In the genomic region with DNA sequence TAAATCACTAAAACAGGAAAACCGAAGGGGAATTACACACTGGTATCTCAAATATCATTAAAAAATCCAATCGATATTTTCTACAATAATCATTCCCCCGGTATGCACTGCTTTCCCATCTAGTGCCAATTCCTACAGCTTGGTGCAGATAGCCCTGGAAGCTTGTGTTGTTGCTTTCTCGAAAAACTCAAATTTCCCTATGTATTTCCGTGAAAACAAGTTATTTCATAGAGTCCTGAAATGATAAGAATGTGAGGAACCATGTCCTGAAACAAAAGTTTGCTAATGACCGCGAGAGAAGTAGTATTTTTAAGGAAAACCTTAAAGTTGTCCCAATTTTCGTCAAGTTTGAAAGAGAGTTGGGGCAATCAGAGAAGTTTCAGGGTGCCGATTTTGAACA, we compare ENCODE assay signal across 7 mouse cellular contexts. TPM values are rescaled to one million over a fixed set of nuclear protein-coding genes. Genes with fewer than 3 reads are reported as not detected.
DNase-seq lines count a peak whose midpoint lies in the region; ATAC-seq lines count a peak whose summit lies in the region.

No protein-coding gene starts in this region.

- peak overlapping the region; percentile 93 for H3K4me2 ChIP-seq in forebrain, embryonic 12.5 days
- peak overlapping the region; percentile 83 for H3K4me2 ChIP-seq in liver, embryonic 11.5 days

- no peaks in the 10 kb centered on the region for H3K27me3 ChIP-seq in megakaryocyte, embryonic 14.5 days (replicated peaks)
- H3K27me3 ChIP-seq in forebrain, embryonic 12.5 days = no peaks in the 10 kb centered on the region
- H3K27me3 ChIP-seq in liver, embryonic 11.5 days (replicated peaks; ENCODE audit: control insufficient read depth, insufficient read depth, low read length) = no peaks in the 10 kb centered on the region

- H3K36me3 ChIP-seq in megakaryocyte, embryonic 14.5 days (replicated peaks; ENCODE audit: low read length) = no peaks in the 10 kb centered on the region
- no peaks in the 10 kb centered on the region for H3K36me3 ChIP-seq in forebrain, embryonic 12.5 days (replicated peaks)
- no peaks in the 10 kb centered on the region for H3K36me3 ChIP-seq in liver, embryonic 11.5 days (ENCODE audit: control insufficient read depth, insufficient read depth, low read length)

- peak overlapping the region; percentile 99 for H3K27ac ChIP-seq in forebrain, embryonic 12.5 days
- peak overlapping the region; percentile 100 for H3K27ac ChIP-seq in liver, embryonic 11.5 days (ENCODE audit: low read depth, low read length)

- ATAC-seq in megakaryocyte, adult 5-6 weeks (ENCODE audit: poor library complexity, severe bottlenecking) = no peak
- no peak for ATAC-seq in forebrain, embryonic 12.5 days (ENCODE audit: low FRiP score)
- ATAC-seq in liver, embryonic 11.5 days (replicated peaks; ENCODE audit: low FRiP score) = no peak

- WGBS in forebrain, embryonic 12.5 days = 26% methylated on average over 9 of the region's 9 CpGs
- WGBS in liver, embryonic 11.5 days = 21% methylated on average over 9 of the region's 9 CpGs

- no peak for DNase-seq in liver, embryonic 11.5 days (ENCODE audit: low spot score)
- no peak for DNase-seq in ovary, postnatal 36 days (ENCODE audit: low spot score)
- no peak for DNase-seq in thymus, postnatal 36 days
- DNase-seq in kidney, adult 18-20 months = no peak

- peak overlapping the region; percentile 89 for H3K9ac ChIP-seq in forebrain, embryonic 12.5 days
- peak overlapping the region; percentile 91 for H3K9ac ChIP-seq in liver, embryonic 11.5 days (ENCODE audit: low read depth, low read length)

- H3K4me1 ChIP-seq in megakaryocyte, embryonic 14.5 days = peaks cover 66% of the 10 kb centered on the region
- peaks cover 23% of the 10 kb centered on the region for H3K4me1 ChIP-seq in forebrain, embryonic 12.5 days
- 0 out of 2 replicates have a peak, but pooled peaks cover 13% of the 10 kb centered on the region for H3K4me1 ChIP-seq in liver, embryonic 11.5 days (replicated peaks; ENCODE audit: control insufficient read depth, insufficient read depth, low read length)

- peak overlapping the region; percentile 90 for H3K4me3 ChIP-seq in megakaryocyte, embryonic 14.5 days (replicated peaks)
- H3K4me3 ChIP-seq in forebrain, embryonic 12.5 days (replicated peaks) = peak overlapping the region; percentile 56
- H3K4me3 ChIP-seq in liver, embryonic 11.5 days (ENCODE audit: low read depth, low read length) = peak overlapping the region; percentile 56

- no peaks in the 10 kb centered on the region for H3K9me3 ChIP-seq in megakaryocyte, embryonic 14.5 days
- H3K9me3 ChIP-seq in forebrain, embryonic 12.5 days = no peaks in the 10 kb centered on the region
- H3K9me3 ChIP-seq in liver, embryonic 11.5 days (ENCODE audit: control insufficient read depth, low read length) = no peaks in the 10 kb centered on the region

RNA-seq across cellular contexts. Expression of a gene that starts 1.3 kb away (rescaled TPM):
- 0.36 and 2.1 TPM in 2 replicates for polyA plus RNA-seq in megakaryocyte, embryonic 14.5 days (2012; ENCODE audit: insufficient read depth, low replicate concordance)
- total RNA-seq in megakaryocyte, adult 5-6 weeks (2015) = 16.7 and 17.0 TPM in 2 replicates
- total RNA-seq in megakaryocyte, adult 5-6 weeks (2017) = 182 and 184 TPM in 2 replicates
- polyA plus RNA-seq in forebrain, embryonic 12.5 days (2016; fragmentation: Nextera tagmentation; extraction: Ambion mirVana) = 0.47 and 0.56 TPM in 2 replicates
- polyA plus RNA-seq in liver, embryonic 11.5 days (2014; fragmentation: Nextera tagmentation; extraction: Ambion mirVana) = 0.68 and 0.82 TPM in 2 replicates

RNA-seq across cellular contexts. Expression of a gene that starts 2.9 kb away (rescaled TPM):
- 8.9 and 30.2 TPM in 2 replicates for polyA plus RNA-seq in megakaryocyte, embryonic 14.5 days (2012; ENCODE audit: insufficient read depth, low replicate concordance)
- total RNA-seq in megakaryocyte, adult 5-6 weeks (2015) = 110 and 116 TPM in 2 replicates
- 2,488 and 3,291 TPM in 2 replicates for total RNA-seq in megakaryocyte, adult 5-6 weeks (2017)
- 0.74 and 1.4 TPM in 2 replicates for polyA plus RNA-seq in forebrain, embryonic 12.5 days (2016; fragmentation: Nextera tagmentation; extraction: Ambion mirVana)
- polyA plus RNA-seq in liver, embryonic 11.5 days (2014; fragmentation: Nextera tagmentation; extraction: Ambion mirVana) = 0.66 and 1.4 TPM in 2 replicates

RNA-seq across cellular contexts. Expression of a gene that starts 7.8 kb away (rescaled TPM):
- polyA plus RNA-seq in megakaryocyte, embryonic 14.5 days (2012; ENCODE audit: insufficient read depth, low replicate concordance) = 17.9 and 26.5 TPM in 2 replicates
- total RNA-seq in megakaryocyte, adult 5-6 weeks (2015) = 101 and 161 TPM in 2 replicates
- 295 and 358 TPM in 2 replicates for total RNA-seq in megakaryocyte, adult 5-6 weeks (2017)
- polyA plus RNA-seq in forebrain, embryonic 12.5 days (2016; fragmentation: Nextera tagmentation; extraction: Ambion mirVana) = 5.7 and 7.6 TPM in 2 replicates
- 3.5 and 5.6 TPM in 2 replicates for polyA plus RNA-seq in liver, embryonic 11.5 days (2014; fragmentation: Nextera tagmentation; extraction: Ambion mirVana)

RNA-seq across cellular contexts. Expression of a gene that starts 10.5 kb away (rescaled TPM):
- polyA plus RNA-seq in megakaryocyte, embryonic 14.5 days (2012; ENCODE audit: insufficient read depth, low replicate concordance) = 7.0 TPM in 1 of 2 replicates, not detected in the other
- 43.8 and 48.7 TPM in 2 replicates for total RNA-seq in megakaryocyte, adult 5-6 weeks (2015)
- total RNA-seq in megakaryocyte, adult 5-6 weeks (2017) = 145 and 146 TPM in 2 replicates
- polyA plus RNA-seq in forebrain, embryonic 12.5 days (2016; fragmentation: Nextera tagmentation; extraction: Ambion mirVana) = 0.99 and 1.5 TPM in 2 replicates
- 0.42 and 0.62 TPM in 2 replicates for polyA plus RNA-seq in liver, embryonic 11.5 days (2014; fragmentation: Nextera tagmentation; extraction: Ambion mirVana)

RNA-seq across cellular contexts. Expression of a gene that starts 11.2 kb away (rescaled TPM):
- 1.4 and 2.0 TPM in 2 replicates for polyA plus RNA-seq in megakaryocyte, embryonic 14.5 days (2012; ENCODE audit: insufficient read depth, low replicate concordance)
- 32.3 and 36.5 TPM in 2 replicates for total RNA-seq in megakaryocyte, adult 5-6 weeks (2015)
- 143 and 176 TPM in 2 replicates for total RNA-seq in megakaryocyte, adult 5-6 weeks (2017)
- 0.87 and 0.95 TPM in 2 replicates for polyA plus RNA-seq in forebrain, embryonic 12.5 days (2016; fragmentation: Nextera tagmentation; extraction: Ambion mirVana)
- polyA plus RNA-seq in liver, embryonic 11.5 days (2014; fragmentation: Nextera tagmentation; extraction: Ambion mirVana) = 1.6 and 1.7 TPM in 2 replicates
